Mouse (Mus musculus): ENCODE measurements around the gene Rhox4g. TPM values are rescaled to one million over a fixed set of nuclear protein-coding genes. Genes with fewer than 3 reads are reported as not detected.

Rhox4g gene
- not detected in 2 replicates for polyA plus RNA-seq (2012; rRNA removed)

GRCm38 (mm10) chrX:37651227-37651626, at the start of gene Rhox4g:
Rhox4g (minus strand) TSS chrX:37651327.

GRCm38 (mm10) chrX:37673177-37673576, 22.1 kb upstream of the Rhox4g start, which contains the start of gene Rhox2h:
Rhox2h (minus strand) TSS chrX:37673277.

DNA sequence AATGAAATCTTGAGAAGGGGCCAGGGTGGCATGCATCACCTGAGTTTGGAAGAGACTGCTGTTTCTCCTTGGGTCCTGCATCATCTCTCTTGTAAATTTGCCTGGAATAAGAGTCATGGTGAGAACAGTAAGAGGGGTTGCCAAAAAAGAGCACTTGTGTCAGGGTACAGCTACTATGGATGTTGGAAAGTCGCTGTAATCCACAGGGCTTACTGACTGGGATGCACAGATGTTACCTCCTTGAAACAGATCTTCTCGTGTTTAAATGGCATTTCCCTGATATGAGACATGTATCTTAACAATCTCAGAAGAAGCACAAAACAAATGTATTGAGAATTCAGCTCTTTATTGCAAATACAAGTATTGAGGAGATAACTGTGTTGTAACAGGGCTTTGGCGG, 17.5 kb upstream of the Rhox4g start, which contains the start of gene Rhox3h:
Gene Rhox3h (minus strand): TSS at position 101 of the 400 bp plus-strand sequence.

DNA sequence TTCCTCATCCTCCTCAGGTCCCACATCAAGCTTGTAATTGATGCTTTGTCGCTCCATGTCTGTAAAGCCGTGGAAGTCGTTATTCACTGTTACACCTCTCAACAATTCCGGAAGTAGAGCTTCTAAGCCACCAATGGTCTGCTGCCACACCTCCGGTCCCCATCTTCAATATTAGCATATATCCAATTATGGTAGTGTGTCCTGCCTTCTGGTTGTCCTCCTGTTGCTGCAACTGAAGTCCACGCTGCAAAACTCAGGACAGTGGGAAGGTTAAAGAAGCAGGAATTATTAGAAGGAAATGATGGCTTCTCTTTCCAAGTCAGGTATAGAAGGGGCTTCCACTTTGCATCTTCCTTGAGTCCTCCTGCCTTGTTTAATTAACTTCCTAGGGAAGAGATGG, 7.8 kb downstream of the Rhox4g start, which contains the start of gene Rhox2g:
Gene Rhox2g (minus strand): TSS at position 101 of the 400 bp plus-strand sequence.

DNA sequence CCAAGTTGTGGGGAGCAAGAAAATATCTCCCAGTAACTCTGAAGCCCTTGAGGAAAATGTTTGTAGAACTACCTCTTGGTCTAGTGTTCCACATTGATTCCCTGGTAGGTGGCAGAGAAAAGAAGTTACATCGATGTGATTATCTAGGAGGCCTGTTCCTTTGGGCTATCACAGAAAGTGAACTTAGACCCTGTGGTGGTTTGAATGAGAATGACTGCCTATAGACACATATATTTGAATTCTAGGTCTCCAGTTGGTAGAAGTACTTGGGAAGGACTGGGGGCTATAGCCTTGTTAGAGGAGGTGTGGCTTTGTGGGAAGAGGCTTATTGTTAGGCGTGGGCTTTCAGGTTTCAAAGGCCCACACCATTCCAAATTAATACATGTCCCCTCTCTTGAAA, 22.6 kb downstream of the Rhox4g start, which contains the start of gene Rhox3g:
Gene Rhox3g (minus strand): TSS at position 101 of the 400 bp plus-strand sequence.

DNA sequence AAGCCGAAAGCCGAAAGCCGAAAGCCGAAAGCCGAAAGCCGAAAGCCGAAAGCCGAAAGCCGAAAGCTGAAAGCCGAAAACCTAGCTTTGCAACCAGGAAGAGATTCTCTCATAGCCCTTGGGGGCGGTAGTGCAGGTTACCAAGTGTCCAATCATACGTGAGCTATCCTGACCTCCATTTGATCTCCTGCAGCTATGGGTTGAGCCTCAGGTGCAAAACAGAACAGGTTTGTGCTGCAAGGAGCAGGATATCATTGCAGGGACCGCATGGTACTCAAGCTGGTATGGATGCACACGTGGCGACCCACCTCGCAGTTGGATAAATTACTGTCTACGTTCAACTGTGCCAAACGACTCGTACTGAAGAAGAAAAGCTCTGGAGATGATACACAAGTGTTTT, 43.5 kb downstream of the Rhox4g start, which contains the start of gene Rhox4f:
Gene Rhox4f (minus strand): TSS at position 101 of the 400 bp plus-strand sequence.

Other genes starting within 250 kb of the Rhox4g start
- not detected in 2 replicates for gene Rhox2b, start 239.3 kb downstream of the Rhox4g start, polyA plus RNA-seq (2012; rRNA removed)
- 0.02 TPM in 1 of 2 replicates, not detected in the other for gene Rhox4b, start 218.8 kb downstream of the Rhox4g start, polyA plus RNA-seq (2012; rRNA removed)
- not detected in 2 replicates for gene Rhox2c, start 197.6 kb downstream of the Rhox4g start, polyA plus RNA-seq (2012; rRNA removed)
- not detected in 2 replicates for gene Rhox3c, start 192.7 kb downstream of the Rhox4g start, polyA plus RNA-seq (2012; rRNA removed)
- gene Rhox4c, start 171.0 kb downstream of the Rhox4g start, polyA plus RNA-seq (2012; rRNA removed), result not detected in 2 replicates
- not detected in 2 replicates for gene Rhox2d, start 157.9 kb downstream of the Rhox4g start, polyA plus RNA-seq (2012; rRNA removed)
- not detected in 2 replicates for gene Rhox4d, start 137.0 kb downstream of the Rhox4g start, polyA plus RNA-seq (2012; rRNA removed)
- gene Rhox2e, start 120.9 kb downstream of the Rhox4g start, polyA plus RNA-seq (2012; rRNA removed), result not detected in 2 replicates
- gene Rhox3e, start 109.3 kb downstream of the Rhox4g start, polyA plus RNA-seq (2012; rRNA removed), result not detected in 2 replicates
- gene Rhox4e, start 93.9 kb downstream of the Rhox4g start, polyA plus RNA-seq (2012; rRNA removed), result not detected in 2 replicates
- not detected in 2 replicates for gene Rhox2f, start 79.9 kb downstream of the Rhox4g start, polyA plus RNA-seq (2012; rRNA removed)
- gene Rhox3f, start 70.3 kb downstream of the Rhox4g start, polyA plus RNA-seq (2012; rRNA removed), result not detected in 2 replicates
- gene Rhox4f, start 43.6 kb downstream of the Rhox4g start, polyA plus RNA-seq (2012; rRNA removed), result not detected in 2 replicates
- gene Rhox3g, start 22.7 kb downstream of the Rhox4g start, polyA plus RNA-seq (2012; rRNA removed), result not detected in 2 replicates
- not detected in 2 replicates for gene Rhox2g, start 7.9 kb downstream of the Rhox4g start, polyA plus RNA-seq (2012; rRNA removed)
- gene Rhox3h, start 17.4 kb upstream of the Rhox4g start, polyA plus RNA-seq (2012; rRNA removed), result not detected in 2 replicates
- gene Rhox2h, start 21.9 kb upstream of the Rhox4g start, polyA plus RNA-seq (2012; rRNA removed), result not detected in 2 replicates
- gene Rhox5, start 153.5 kb upstream of the Rhox4g start, polyA plus RNA-seq (2012; rRNA removed), result 1.4 TPM in 2 replicates
- gene Rhox6, start 175.6 kb upstream of the Rhox4g start, polyA plus RNA-seq (2012; rRNA removed), result 0.09 and 0.25 TPM in 2 replicates
- gene Rhox7a, start 180.4 kb upstream of the Rhox4g start, polyA plus RNA-seq (2012; rRNA removed), result not detected in 2 replicates
- not detected in 2 replicates for gene Rhox8, start 227.6 kb upstream of the Rhox4g start, polyA plus RNA-seq (2012; rRNA removed)
- not detected in 2 replicates for gene Rhox7b, start 245.9 kb upstream of the Rhox4g start, polyA plus RNA-seq (2012; rRNA removed)

Data from liver, embryonic 14 days (tissue).